Mouse (Mus musculus) layer of hippocampus, adult 9-10 months (tissue): ENCODE measurements around the gene Rbp2.

Source experiments
- DNase-seq: peaks from one replicate; pipeline ENCODE4 v3.0.0; 2022; ENCODE audit warnings: low spot score

Gene Rbp2

GRCm38 (mm10) chr9:98524786-98525542 lies 39.0 kb downstream of the Rbp2 start:
- DNase-seq = no peak

DNA sequence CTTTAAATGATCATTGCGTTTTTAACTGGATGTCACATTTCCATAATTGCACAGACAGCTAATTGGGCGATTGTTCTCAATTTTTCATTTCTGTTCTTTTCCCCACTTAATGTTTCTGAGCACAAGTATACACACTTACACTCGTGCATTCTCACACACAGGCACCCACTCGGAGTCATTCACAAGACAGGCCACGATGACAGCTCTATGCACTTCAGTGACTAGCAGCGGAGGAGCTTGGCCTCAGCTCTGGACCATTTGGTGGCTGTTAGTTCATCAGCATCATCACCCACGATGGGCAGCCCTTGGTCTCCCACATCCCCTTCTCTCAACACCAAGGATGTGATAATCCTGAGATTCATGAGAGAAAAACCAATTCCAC lies 39.6 kb downstream of the Rbp2 start:
- no peak for DNase-seq

- DNase-seq = no peak
These were observed 41.3 kb downstream of the Rbp2 start for GRCm38 (mm10) chr9:98527226-98527625.

DNA sequence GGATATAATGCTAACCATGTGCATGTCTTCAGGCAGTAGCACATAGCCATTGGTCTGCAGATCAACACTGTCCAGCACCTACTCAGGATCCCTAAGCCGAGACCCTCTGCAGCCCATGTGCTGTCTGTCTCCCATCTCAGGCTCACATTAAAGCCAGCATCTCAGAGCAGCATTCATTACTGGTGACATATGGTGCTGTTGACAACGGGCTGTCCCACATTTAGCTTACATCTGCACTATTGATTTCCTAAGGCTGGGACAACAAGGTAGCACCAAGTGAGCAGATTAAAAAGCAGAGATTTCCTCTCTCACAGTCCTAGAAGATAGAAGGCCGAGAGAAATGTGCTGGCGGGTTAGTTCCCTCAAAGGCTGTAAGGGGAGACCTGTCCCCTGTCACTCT lies 43.9 kb downstream of the Rbp2 start:
- DNase-seq = no peak

DNA sequence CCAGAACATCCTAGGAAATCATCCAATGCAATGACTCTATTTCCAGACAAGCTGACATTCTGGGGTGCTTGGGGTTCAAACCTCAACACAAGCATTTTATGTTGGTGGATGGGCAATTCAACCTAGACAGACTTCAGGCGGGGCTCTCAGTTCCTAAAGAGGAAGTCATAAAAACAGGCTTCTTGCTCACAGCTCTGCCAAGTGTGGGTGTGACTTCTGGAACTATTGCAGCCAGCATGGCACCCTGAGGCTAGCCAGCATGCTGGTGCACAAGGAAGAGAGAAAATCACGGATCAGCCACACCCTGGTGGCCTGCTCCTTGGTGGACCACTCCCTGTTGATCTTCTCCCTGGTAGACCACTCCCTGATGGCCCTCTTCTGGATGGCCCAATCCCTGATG lies 45.1 kb downstream of the Rbp2 start:
- no peak for DNase-seq

- DNase-seq = no peak
These were observed 48.9 kb downstream of the Rbp2 start for GRCm38 (mm10) chr9:98534675-98535280.

DNA sequence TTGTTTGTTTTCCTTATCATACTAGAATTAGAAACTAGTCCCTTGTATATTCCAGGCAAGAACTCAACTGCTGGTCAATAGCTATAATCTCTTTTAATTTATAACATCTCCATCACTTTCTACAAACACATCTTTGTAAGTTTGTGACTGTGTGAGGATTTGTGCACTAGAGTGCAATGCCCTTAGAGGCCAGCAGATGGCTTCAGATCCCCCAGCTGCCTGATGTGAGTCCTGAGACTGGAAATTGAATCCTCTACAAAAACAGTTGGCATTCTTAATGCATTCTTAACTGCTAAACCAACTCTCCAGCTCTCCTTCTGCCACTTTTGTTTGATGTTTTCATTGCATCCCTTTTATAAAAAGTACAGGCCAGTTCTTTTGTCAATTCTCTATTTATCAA lies 49.8 kb downstream of the Rbp2 start:
- no peak for DNase-seq

DNA sequence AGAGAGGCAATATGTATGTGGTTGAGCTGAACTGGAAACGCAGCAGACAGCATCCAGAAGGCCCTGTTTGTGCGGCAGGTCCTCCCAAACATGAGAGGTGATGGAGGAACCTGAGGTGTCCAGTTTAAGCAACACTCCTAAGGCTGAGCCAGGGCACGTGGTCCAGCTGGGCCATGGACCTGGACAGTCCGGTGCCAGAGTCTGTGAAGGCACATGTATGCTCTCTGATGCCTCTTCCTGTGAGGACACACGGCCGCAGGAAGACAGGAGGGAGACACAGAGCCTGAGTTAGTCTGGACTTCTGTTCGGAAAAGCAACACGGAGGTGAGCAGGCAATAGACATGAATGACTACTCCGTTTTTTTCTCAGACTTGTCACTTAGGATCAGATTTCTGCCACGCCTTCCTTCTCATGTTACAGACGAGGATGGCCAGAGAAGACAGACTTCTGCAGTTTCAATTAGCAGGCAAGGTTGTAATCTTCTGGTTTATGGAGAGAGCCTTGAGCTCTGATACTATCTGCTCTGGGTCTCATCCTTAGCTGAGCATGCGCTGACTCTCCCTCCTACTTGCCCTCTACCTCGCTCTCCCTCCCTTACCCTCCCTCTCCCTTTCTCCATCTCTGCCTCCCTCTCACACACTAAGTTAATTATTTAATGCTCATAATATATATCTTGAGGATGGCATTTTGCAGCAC lies 52.2 kb downstream of the Rbp2 start:
- no peak for DNase-seq

DNA sequence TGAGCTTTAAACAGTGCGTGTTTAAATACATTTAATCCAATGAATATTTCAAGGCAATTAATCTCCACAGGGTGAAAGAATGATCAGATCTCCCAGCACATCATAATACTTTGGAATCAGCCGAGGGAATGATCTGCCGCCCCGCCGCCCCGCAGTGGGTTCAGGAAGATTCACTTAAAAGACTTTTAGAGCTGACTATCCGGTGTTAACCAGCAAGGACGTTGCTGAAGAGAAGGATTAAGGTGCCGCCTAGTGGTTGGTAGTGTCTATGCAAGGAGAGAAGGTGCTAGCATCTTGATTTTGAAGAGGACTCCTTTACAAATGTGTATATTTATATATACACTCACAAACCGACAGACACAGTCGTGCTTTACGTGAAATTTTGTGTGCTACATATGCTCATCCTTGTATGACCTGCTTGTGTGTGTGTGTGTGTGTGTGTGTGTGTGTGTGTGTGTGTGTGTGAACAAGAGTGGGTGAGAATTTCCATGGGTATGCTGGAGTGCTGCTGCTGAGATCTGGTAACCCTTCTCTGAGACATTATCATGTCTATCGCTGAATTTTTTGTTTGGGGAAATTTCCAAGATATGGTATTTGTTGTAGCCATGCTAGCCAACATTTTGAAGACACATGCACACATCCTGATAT lies 52.9 kb downstream of the Rbp2 start:
- peak; percentile 63 for DNase-seq

- DNase-seq = no peak
These were observed 58.1 kb downstream of the Rbp2 start for GRCm38 (mm10) chr9:98544042-98544441.
